Mouse (Mus musculus): ENCODE results near the gene Acaa1b. TPM values are rescaled to one million over a fixed set of nuclear protein-coding genes. Genes with fewer than 3 reads are reported as not detected.

The Acaa1b gene
- total RNA-seq, 1 experiment, result 3.0 TPM

- no peaks in the 10 kb centered on the region for H3K36me3 ChIP-seq (ENCODE audit: control insufficient read depth, insufficient read depth, low read length, poor library complexity, severe bottlenecking)
- H3K4me1 ChIP-seq (ENCODE audit: control insufficient read depth in 2 of 2, insufficient read depth in 2 of 2, low read length in 2 of 2, poor library complexity in 1 of 2), result peaks cover 0 to 2% of the 10 kb centered on the region in 2 experiments; a peak in 1 of 4 replicates
- no peak for TF ChIP-seq ZNF384 (IDR thresholded peaks at IDR 0.05; ENCODE audit: low read depth, low read length)
- TF ChIP-seq MAFK (IDR thresholded peaks at IDR 0.05; ENCODE audit: insufficient read depth, low read depth, low read length), result no peak
- TF ChIP-seq ZC3H11A (IDR thresholded peaks at IDR 0.05; ENCODE audit: borderline replicate concordance, low read depth, low read length), result no peak
- TF ChIP-seq HCFC1 (IDR thresholded peaks at IDR 0.05; ENCODE audit: borderline replicate concordance, insufficient read depth, low read length), result no peak
- TF ChIP-seq CHD2 (IDR thresholded peaks at IDR 0.05; ENCODE audit: low read depth, low read length), result no peak
- H3K4me3 ChIP-seq (ENCODE audit: insufficient read depth in 1 of 2, low read depth in 1 of 2, low read length in 2 of 2, poor library complexity in 1 of 2, severe bottlenecking in 1 of 2), result no peak overlapping the region
- in situ Hi-C loops (cut with MboI; ENCODE audit: low sequenced_read_pairs in 2 of 2, unreplicated experiment in 2 of 2), result no loop called here
- DNase-seq (ENCODE audit: low read depth, low spot score), result no peak
- no peak overlapping the region for H3K27ac ChIP-seq (ENCODE audit: insufficient read depth, low read depth, low read length, poor library complexity, severe bottlenecking)
- no peak overlapping the region for H3K9ac ChIP-seq (ENCODE audit: insufficient read depth, low read depth, low read length, poor library complexity, severe bottlenecking)
- H3K9me3 ChIP-seq (ENCODE audit: control insufficient read depth, insufficient read depth, low read depth, low read length), result no peaks in the 10 kb centered on the region
Measured at GRCm38 (mm10) chr9:119142066-119142465, 14.8 kb downstream of the Acaa1b start.

- no peaks in the 10 kb centered on the region; a peak in 1 of 4 replicates for H3K4me1 ChIP-seq (ENCODE audit: control insufficient read depth in 2 of 2, insufficient read depth in 2 of 2, low read length in 2 of 2, poor library complexity in 1 of 2)
- no peak overlapping the region for H3K4me3 ChIP-seq (ENCODE audit: insufficient read depth in 1 of 2, low read depth in 1 of 2, low read length in 2 of 2, poor library complexity in 1 of 2, severe bottlenecking in 1 of 2)
- H3K9me3 ChIP-seq (ENCODE audit: control insufficient read depth, insufficient read depth, low read depth, low read length), result no peaks in the 10 kb centered on the region
- no peak overlapping the region for H3K9ac ChIP-seq (ENCODE audit: insufficient read depth, low read depth, low read length, poor library complexity, severe bottlenecking)
- TF ChIP-seq MAFK (IDR thresholded peaks at IDR 0.05; ENCODE audit: insufficient read depth, low read depth, low read length), result no peak
- no peak for TF ChIP-seq ZC3H11A (IDR thresholded peaks at IDR 0.05; ENCODE audit: borderline replicate concordance, low read depth, low read length)
- TF ChIP-seq CHD2 (IDR thresholded peaks at IDR 0.05; ENCODE audit: low read depth, low read length), result no peak
- TF ChIP-seq HCFC1 (IDR thresholded peaks at IDR 0.05; ENCODE audit: borderline replicate concordance, insufficient read depth, low read length), result no peak
- no peak for TF ChIP-seq ZNF384 (IDR thresholded peaks at IDR 0.05; ENCODE audit: low read depth, low read length)
- H3K27ac ChIP-seq (ENCODE audit: insufficient read depth, low read depth, low read length, poor library complexity, severe bottlenecking), result no peak overlapping the region
- in situ Hi-C loops (cut with MboI; ENCODE audit: low sequenced_read_pairs in 2 of 2, unreplicated experiment in 2 of 2), result no loop called here
- no peak for DNase-seq (ENCODE audit: low read depth, low spot score)
- no peaks in the 10 kb centered on the region for H3K36me3 ChIP-seq (ENCODE audit: control insufficient read depth, insufficient read depth, low read length, poor library complexity, severe bottlenecking)
Measured at GRCm38 (mm10) chr9:119138836-119139235, 18.1 kb downstream of the Acaa1b start.

GRCm38 (mm10) chr9:119130692-119131091 is 26.2 kb downstream of the Acaa1b start:
- no peak overlapping the region for H3K9ac ChIP-seq (ENCODE audit: insufficient read depth, low read depth, low read length, poor library complexity, severe bottlenecking)
- in situ Hi-C loops (cut with MboI; ENCODE audit: low sequenced_read_pairs in 2 of 2, unreplicated experiment in 2 of 2), result no loop called here
- TF ChIP-seq CHD2 (IDR thresholded peaks at IDR 0.05; ENCODE audit: low read depth, low read length) (no peak), MAFK (IDR thresholded peaks at IDR 0.05; ENCODE audit: insufficient read depth, low read depth, low read length) (no peak), HCFC1 (IDR thresholded peaks at IDR 0.05; ENCODE audit: borderline replicate concordance, insufficient read depth, low read length) (no peak), ZNF384 (IDR thresholded peaks at IDR 0.05; ENCODE audit: low read depth, low read length) (no peak), ZC3H11A (IDR thresholded peaks at IDR 0.05; ENCODE audit: borderline replicate concordance, low read depth, low read length) (no peak)

GRCm38 (mm10) chr9:119128436-119129181 is 28.3 kb downstream of the Acaa1b start:
- Histone ChIP-seq H3K4me1 (ENCODE audit: control insufficient read depth in 2 of 2, insufficient read depth in 2 of 2, low read length in 2 of 2, poor library complexity in 1 of 2) (no peaks in the 10 kb centered on the region), H3K36me3 (ENCODE audit: control insufficient read depth, insufficient read depth, low read length, poor library complexity, severe bottlenecking) (no peaks in the 10 kb centered on the region), H3K9ac (ENCODE audit: insufficient read depth, low read depth, low read length, poor library complexity, severe bottlenecking) (no peak overlapping the region), H3K9me3 (ENCODE audit: control insufficient read depth, insufficient read depth, low read depth, low read length) (no peaks in the 10 kb centered on the region), H3K27ac (ENCODE audit: insufficient read depth, low read depth, low read length, poor library complexity, severe bottlenecking) (no peak overlapping the region), H3K4me3 (ENCODE audit: insufficient read depth in 1 of 2, low read depth in 1 of 2, low read length in 2 of 2, poor library complexity in 1 of 2, severe bottlenecking in 1 of 2) (no peak overlapping the region)
- in situ Hi-C loops (cut with MboI; ENCODE audit: low sequenced_read_pairs in 2 of 2, unreplicated experiment in 2 of 2), result no loop called here
- TF ChIP-seq MAFK (IDR thresholded peaks at IDR 0.05; ENCODE audit: insufficient read depth, low read depth, low read length) (no peak), ZNF384 (IDR thresholded peaks at IDR 0.05; ENCODE audit: low read depth, low read length) (no peak), HCFC1 (IDR thresholded peaks at IDR 0.05; ENCODE audit: borderline replicate concordance, insufficient read depth, low read length) (no peak), ZC3H11A (IDR thresholded peaks at IDR 0.05; ENCODE audit: borderline replicate concordance, low read depth, low read length) (no peak), CHD2 (IDR thresholded peaks at IDR 0.05; ENCODE audit: low read depth, low read length) (no peak)
- no peak for DNase-seq (ENCODE audit: low read depth, low spot score)

More at GRCm38 (mm10) chr9:119130692-119131091, 26.2 kb downstream of the Acaa1b start:
- Histone ChIP-seq H3K36me3 (ENCODE audit: control insufficient read depth, insufficient read depth, low read length, poor library complexity, severe bottlenecking) (no peaks in the 10 kb centered on the region), H3K9me3 (ENCODE audit: control insufficient read depth, insufficient read depth, low read depth, low read length) (no peaks in the 10 kb centered on the region), H3K4me1 (ENCODE audit: control insufficient read depth in 2 of 2, insufficient read depth in 2 of 2, low read length in 2 of 2, poor library complexity in 1 of 2) (no peaks in the 10 kb centered on the region), H3K27ac (ENCODE audit: insufficient read depth, low read depth, low read length, poor library complexity, severe bottlenecking) (no peak overlapping the region), H3K4me3 (ENCODE audit: insufficient read depth in 1 of 2, low read depth in 1 of 2, low read length in 2 of 2, poor library complexity in 1 of 2, severe bottlenecking in 1 of 2) (no peak overlapping the region)
- DNase-seq (ENCODE audit: low read depth, low spot score), result no peak

Measured in ES-E14 (cell line).